Mouse (Mus musculus): ENCODE data around the gene Acot7.

Acot7 gene

DNA sequence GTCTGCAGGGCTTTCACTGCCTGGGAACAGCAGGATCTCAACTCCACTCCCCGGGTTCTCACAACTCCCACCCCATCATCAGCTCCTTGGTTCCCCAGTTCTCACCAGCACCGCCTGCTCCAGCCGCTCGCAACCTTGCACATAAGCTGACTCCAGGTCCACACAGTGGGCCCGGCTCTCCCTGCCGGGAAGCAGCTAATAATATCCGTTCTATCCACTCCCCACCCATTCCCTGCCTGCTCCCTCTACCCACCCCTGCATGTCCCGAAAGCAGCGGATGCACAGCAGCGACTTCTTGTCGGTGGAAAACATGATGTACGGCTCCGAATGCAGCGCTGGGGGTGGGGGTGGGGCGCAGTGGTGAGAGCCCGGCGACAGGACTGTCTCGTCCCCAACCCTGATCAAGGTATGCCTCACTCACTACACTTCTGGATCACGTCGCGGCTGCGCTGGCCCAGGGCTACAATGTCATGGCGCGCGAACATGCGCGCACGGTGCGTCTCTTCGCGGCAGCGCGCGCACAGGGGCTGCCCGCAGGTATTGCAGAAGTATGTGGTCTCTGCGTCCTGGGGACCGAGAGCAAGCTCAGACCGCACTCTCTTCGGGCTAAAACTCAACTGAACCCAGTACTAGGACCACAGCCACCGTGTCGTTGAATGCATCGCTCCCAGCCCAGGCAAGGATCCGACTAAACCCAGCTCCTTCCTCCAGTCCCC is 137.7 kb downstream of the Acot7 start:
- ChIA-PET CTCF (interaction anchor here (0.7 to 2.6 kb wide), 16 partner anchors 10 to 181 kb away, joined by 3 to 8 read pairs (median 4); partner anchors contain the start of genes Icmt (in 2 of the 4) and Rpl22 (in 2 of the 4)), POLR2A (interaction anchor here (0.5 to 9.3 kb wide), 21 partner anchors 9 to 1394 kb away, joined by 3 to 79 read pairs (median 4); partner anchors contain the start of gene Rpl22 (in 3 of the 4))

DNA sequence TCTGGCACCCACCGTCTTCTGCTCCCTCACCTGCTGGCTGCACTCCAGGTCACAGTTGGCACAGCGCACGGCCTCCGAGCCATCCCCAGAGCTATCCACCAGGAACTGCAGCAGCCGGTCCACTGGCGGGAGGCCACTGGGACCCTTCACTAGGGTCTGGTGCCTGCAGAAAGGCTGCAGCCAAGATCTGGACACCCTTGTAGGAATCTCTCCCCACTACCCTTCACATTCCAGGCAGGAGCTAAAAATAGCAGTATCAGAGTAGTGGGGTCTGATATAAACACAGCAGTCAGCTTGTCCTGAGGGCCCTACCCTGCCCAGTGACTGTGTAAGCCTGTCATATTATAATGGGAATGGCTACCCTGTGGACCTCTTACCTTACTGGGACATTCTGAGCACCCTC is 139.7 kb downstream of the Acot7 start:
- POLR2A ChIA-PET, result interaction anchor here in 3 of 4 experiments (0.6 to 9.3 kb wide), 5 partner anchors 13 to 339 kb away, joined by 3 to 79 read pairs (median 3); no protein-coding TSS in a partner anchor

DNA sequence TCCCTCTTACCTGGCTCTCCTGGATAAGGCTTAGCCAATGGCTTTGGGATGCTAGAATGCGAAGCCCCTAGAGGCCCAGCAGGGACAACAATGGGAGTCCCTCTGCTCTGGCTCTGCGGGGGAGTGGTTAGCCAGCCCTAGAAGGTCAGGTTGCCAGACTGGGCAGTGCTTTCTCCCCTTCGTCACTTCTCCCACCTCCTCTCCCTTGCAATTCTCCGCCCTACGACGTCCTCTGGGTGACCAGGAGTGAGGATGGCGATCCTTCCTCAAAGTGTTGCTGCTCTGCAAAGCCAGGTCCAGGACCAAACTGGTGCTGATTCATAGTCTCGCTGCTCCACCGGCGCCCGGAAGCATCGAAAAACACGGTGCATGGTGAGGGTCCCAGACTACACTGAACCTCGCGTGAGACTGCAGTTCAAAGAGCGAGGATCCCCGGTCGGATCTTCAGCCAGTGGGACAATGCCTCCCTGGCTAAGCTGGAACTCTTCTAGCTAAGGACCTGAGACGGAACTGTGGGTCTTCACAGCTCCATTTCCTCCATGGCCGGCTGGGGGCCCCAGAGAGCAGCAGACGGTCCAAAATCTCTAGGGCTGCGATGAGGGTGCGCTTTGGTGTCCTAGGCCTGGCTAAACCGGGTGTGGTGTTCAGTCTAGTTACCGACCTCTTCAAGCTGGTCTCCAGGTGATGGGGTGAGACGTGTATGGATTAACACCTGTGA is 140.7 kb downstream of the Acot7 start, which contains the start of gene Rnf207:
TSS of gene Rnf207 (minus strand) at position 477 of the 718 bp plus-strand sequence.
- CTCF ChIA-PET, result interaction anchor here (0.5 to 2.7 kb wide), 91 partner anchors 9 to 718 kb away, joined by 3 to 30 read pairs (median 4); partner anchors contain the start of genes Acot7 (in 1 of the 4), Chd5 (in 1 of the 4), Hes2 (in 1 of the 4) and Icmt (in 1 of the 4)
- POLR2A ChIA-PET, result interaction anchor here in 3 of 4 experiments (0.6 to 9.3 kb wide), 21 partner anchors 9 to 291 kb away, joined by 3 to 79 read pairs (median 4); partner anchors contain the start of genes Acot7 (in 1 of the 3), Icmt (in 1 of the 3) and Zbtb48 (in 1 of the 3)

More for the DNA sequence above, 139.7 kb downstream of the Acot7 start:
- CTCF ChIA-PET, result interaction anchor here (0.5 to 2.7 kb wide), 14 partner anchors 8 to 181 kb away, joined by 3 to 26 read pairs (median 4); partner anchors contain the start of gene Rpl22 (in 1 of the 4)

Measured in embryonic stem cell, embryonic (primary cell).